Mouse (Mus musculus): Measurements from ENCODE around the gene Rcbtb1. TPM values are rescaled to one million over a fixed set of nuclear protein-coding genes. Genes with fewer than 3 reads are reported as not detected.
"Not testable (repeated sequence)": the region's sequence is repeated elsewhere in the genome, so short reads cannot be mapped to it uniquely, and the experiment has no call there.

Rcbtb1 gene
- polyA plus RNA-seq, 1 experiment from 2014 or later = 39.3 TPM

GRCm38 (mm10) chr14:59233635-59234034 is 32.6 kb downstream of the Rcbtb1 start:
- H3K4me3 ChIP-seq (ENCODE audit: low read depth, low read length) = no peak overlapping the region
- no peak overlapping the region for H3K27ac ChIP-seq (ENCODE audit: low read depth, low read length)
- H3K27me3 ChIP-seq (ENCODE audit: control insufficient read depth, insufficient read depth, low read length) = no peaks in the 10 kb centered on the region; the same call in 1 of the 2 replicates
- no peak overlapping the region for H3K4me2 ChIP-seq
- H3K9me3 ChIP-seq (replicated peaks; ENCODE audit: control insufficient read depth, low read length) = no peaks in the 10 kb centered on the region
- H3K4me1 ChIP-seq (ENCODE audit: control insufficient read depth, insufficient read depth, low read length) = no peaks in the 10 kb centered on the region
- 89% methylated on average over 9 of the region's 9 CpGs for WGBS (ENCODE audit: insufficient replicate concordance)
- H3K36me3 ChIP-seq (ENCODE audit: control insufficient read depth, insufficient read depth, low read length) = peaks cover 18% of the 10 kb centered on the region
- ATAC-seq (replicated peaks; ENCODE audit: insufficient number of reproducible peaks, low FRiP score, low TSS enrichment) = no peak
- no peak overlapping the region for H3K9ac ChIP-seq (ENCODE audit: low read depth, low read length)

GRCm38 (mm10) chr14:59250350-59250749 is 49.3 kb downstream of the Rcbtb1 start:
- H3K9me3 ChIP-seq (replicated peaks; ENCODE audit: control insufficient read depth, low read length); H3K4me3 ChIP-seq (ENCODE audit: low read depth, low read length); H3K36me3 ChIP-seq (ENCODE audit: control insufficient read depth, insufficient read depth, low read length); H3K27ac ChIP-seq (ENCODE audit: low read depth, low read length); ATAC-seq (replicated peaks; ENCODE audit: insufficient number of reproducible peaks, low FRiP score, low TSS enrichment); H3K4me1 ChIP-seq (ENCODE audit: control insufficient read depth, insufficient read depth, low read length); H3K27me3 ChIP-seq (ENCODE audit: control insufficient read depth, insufficient read depth, low read length); H3K9ac ChIP-seq (ENCODE audit: low read depth, low read length); H3K4me2 ChIP-seq: not testable (repeated sequence)
- WGBS (ENCODE audit: insufficient replicate concordance) = 55% methylated on average over 5 of the region's 5 CpGs

DNA sequence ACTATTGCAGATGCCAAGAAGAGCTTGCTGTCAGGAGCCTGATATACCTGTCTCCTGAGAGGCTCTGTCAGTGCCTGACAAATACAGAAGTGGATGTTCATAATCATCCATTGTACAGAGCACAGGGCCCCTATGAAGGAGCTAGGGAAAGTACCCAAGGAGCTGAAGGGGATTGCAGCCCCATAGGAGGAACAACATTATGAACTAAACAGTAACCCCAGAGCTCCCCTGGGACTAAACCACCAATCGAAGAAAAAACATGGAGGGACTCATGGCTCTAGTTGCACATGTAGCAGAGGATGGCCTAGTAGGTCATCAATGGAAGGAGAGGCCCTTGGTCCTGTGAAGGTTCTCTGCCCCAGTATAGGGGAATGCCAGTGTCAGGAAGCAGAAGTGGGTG is 54.9 kb downstream of the Rcbtb1 start:
- not testable (repeated sequence) for H3K9me3 ChIP-seq (replicated peaks; ENCODE audit: control insufficient read depth, low read length); ATAC-seq (replicated peaks; ENCODE audit: insufficient number of reproducible peaks, low FRiP score, low TSS enrichment); H3K36me3 ChIP-seq (ENCODE audit: control insufficient read depth, insufficient read depth, low read length); H3K4me3 ChIP-seq (ENCODE audit: low read depth, low read length); H3K4me2 ChIP-seq; H3K4me1 ChIP-seq (ENCODE audit: control insufficient read depth, insufficient read depth, low read length); H3K27ac ChIP-seq (ENCODE audit: low read depth, low read length); H3K9ac ChIP-seq (ENCODE audit: low read depth, low read length); H3K27me3 ChIP-seq (ENCODE audit: control insufficient read depth, insufficient read depth, low read length)
- 67% methylated on average over 1 of the region's 1 CpGs for WGBS (ENCODE audit: insufficient replicate concordance)

DNA sequence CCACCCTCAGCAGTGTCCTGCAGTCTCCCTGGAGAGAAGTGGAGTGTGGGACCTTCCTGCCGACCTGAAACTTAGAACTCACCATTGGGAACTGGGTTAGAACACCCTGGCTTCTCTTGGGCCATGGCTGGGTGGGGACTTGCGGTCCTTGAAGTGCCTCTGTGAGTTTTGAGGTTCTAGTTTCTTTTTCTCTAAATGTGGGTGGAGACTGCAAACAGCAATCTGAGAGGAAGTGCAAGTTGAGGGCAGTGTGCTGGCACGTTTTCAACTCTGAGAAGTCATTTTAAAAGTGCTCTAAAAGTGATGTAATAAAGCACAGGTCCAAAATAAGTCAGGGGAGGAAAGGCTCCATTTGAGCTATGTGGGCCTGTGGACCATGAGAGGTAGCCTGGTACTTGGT is 59.0 kb downstream of the Rcbtb1 start, which contains the start of gene Gm6904:
Gene Gm6904 (minus strand): TSS at position 161 of the 400 bp plus-strand sequence.
- no peak for ATAC-seq (replicated peaks; ENCODE audit: insufficient number of reproducible peaks, low FRiP score, low TSS enrichment)
- Histone ChIP-seq H3K27me3 (ENCODE audit: control insufficient read depth, insufficient read depth, low read length) (no peaks in the 10 kb centered on the region), H3K36me3 (ENCODE audit: control insufficient read depth, insufficient read depth, low read length) (no peaks in the 10 kb centered on the region), H3K9ac (ENCODE audit: low read depth, low read length) (no peak within 1 kb of the TSS), H3K4me2 (no peak within 1 kb of the TSS), H3K27ac (ENCODE audit: low read depth, low read length) (no peak within 1 kb of the TSS), H3K4me1 (ENCODE audit: control insufficient read depth, insufficient read depth, low read length) (no peaks in the 10 kb centered on the region), H3K9me3 (replicated peaks; ENCODE audit: control insufficient read depth, low read length) (no peaks in the 10 kb centered on the region), H3K4me3 (ENCODE audit: low read depth, low read length) (no peak within 1 kb of the TSS)
- WGBS (ENCODE audit: insufficient replicate concordance) = 67% methylated on average over 3 of the region's 3 CpGs

- H3K27me3 ChIP-seq (ENCODE audit: control insufficient read depth, insufficient read depth, low read length); ATAC-seq (replicated peaks; ENCODE audit: insufficient number of reproducible peaks, low FRiP score, low TSS enrichment): not testable (repeated sequence)
Measured at GRCm38 (mm10) chr14:59274961-59275360, 74.0 kb downstream of the Rcbtb1 start.

More at GRCm38 (mm10) chr14:59274961-59275360, 74.0 kb downstream of the Rcbtb1 start:
- H3K4me3 ChIP-seq (ENCODE audit: low read depth, low read length); H3K9ac ChIP-seq (ENCODE audit: low read depth, low read length); H3K9me3 ChIP-seq (replicated peaks; ENCODE audit: control insufficient read depth, low read length); H3K36me3 ChIP-seq (ENCODE audit: control insufficient read depth, insufficient read depth, low read length); H3K4me2 ChIP-seq; H3K27ac ChIP-seq (ENCODE audit: low read depth, low read length); H3K4me1 ChIP-seq (ENCODE audit: control insufficient read depth, insufficient read depth, low read length): not testable (repeated sequence)
- 73% methylated on average over 4 of the region's 4 CpGs for WGBS (ENCODE audit: insufficient replicate concordance)

Other genes starting within 250 kb of the Rcbtb1 start
- gene 1700129C05Rik, start 58.3 kb upstream of the Rcbtb1 start, polyA plus RNA-seq (2014; fragmentation: Nextera tagmentation; extraction: Ambion mirVana) = not detected in 2 replicates
- not detected in 2 replicates for gene Gm5142, start 22.5 kb upstream of the Rcbtb1 start, polyA plus RNA-seq (2014; fragmentation: Nextera tagmentation; extraction: Ambion mirVana)
- gene Gm6904, start 59.0 kb downstream of the Rcbtb1 start, polyA plus RNA-seq (2014; fragmentation: Nextera tagmentation; extraction: Ambion mirVana) = not detected in 2 replicates
- not detected in 2 replicates for gene Phf11a, start 96.3 kb downstream of the Rcbtb1 start, polyA plus RNA-seq (2014; fragmentation: Nextera tagmentation; extraction: Ambion mirVana)
- not detected in 2 replicates for gene Phf11b, start 140.1 kb downstream of the Rcbtb1 start, polyA plus RNA-seq (2014; fragmentation: Nextera tagmentation; extraction: Ambion mirVana)
- gene Phf11d, start 164.3 kb downstream of the Rcbtb1 start, polyA plus RNA-seq (2014; fragmentation: Nextera tagmentation; extraction: Ambion mirVana) = 0.17 and 0.21 TPM in 2 replicates
- gene Phf11c, start 194.2 kb downstream of the Rcbtb1 start, polyA plus RNA-seq (2014; fragmentation: Nextera tagmentation; extraction: Ambion mirVana) = 0.80 and 0.96 TPM in 2 replicates
- 8.9 and 9.9 TPM in 2 replicates for gene Setdb2, start 239.7 kb downstream of the Rcbtb1 start, polyA plus RNA-seq (2014; fragmentation: Nextera tagmentation; extraction: Ambion mirVana)
- gene Cab39l, start 239.8 kb downstream of the Rcbtb1 start, polyA plus RNA-seq (2014; fragmentation: Nextera tagmentation; extraction: Ambion mirVana) = 30.5 and 31.1 TPM in 2 replicates